Mouse (Mus musculus) forebrain, embryonic 11.5 days (tissue): ENCODE data around the gene Scaf4. TPM values are rescaled to one million over a fixed set of nuclear protein-coding genes. Genes with fewer than 3 reads are reported as not detected.

Source experiments
- ATAC-seq: fragments of 200-750 bp; cut with Nextera tagmentation; replicated peaks from 2 replicates; pipeline ENCODE4 v1.8.0; 2017; ENCODE audit warnings: moderate TSS enrichment; ENCODE audit not compliant: low FRiP score
- DNase-seq: peaks from one replicate; pipeline ENCODE4 v3.0.0-alpha.2; 2017; ENCODE audit warnings: low spot score
- H3K27ac ChIP-seq: fragments of 300-500 bp; sonication (generic); 2 replicates; pipeline ENCODE4 v1.5.1; 2014; ENCODE audit warnings: low read depth, low read length
- H3K27me3 ChIP-seq: fragments of 300-500 bp; sonication (generic); 2 replicates; pipeline ENCODE4 v1.6.1; 2014; ENCODE audit warnings: mild to moderate bottlenecking, low read length, mixed read lengths; ENCODE audit not compliant: control insufficient read depth, insufficient read depth
- H3K36me3 ChIP-seq: fragments of 300-500 bp; sonication (generic); 2 replicates; pipeline ENCODE4 v1.6.1; 2014; ENCODE audit warnings: mild to moderate bottlenecking, low read length, moderate library complexity, mixed read lengths; ENCODE audit not compliant: control insufficient read depth, insufficient read depth
- H3K4me1 ChIP-seq: fragments of 300-500 bp; sonication (generic); replicated peaks from 2 replicates; pipeline ENCODE4 v1.6.1; 2014; ENCODE audit warnings: low read length, mixed read lengths; ENCODE audit not compliant: control insufficient read depth, insufficient read depth
- H3K4me2 ChIP-seq: fragments of 300-500 bp; sonication (generic); 2 replicates; pipeline ENCODE4 v1.6.1; 2014; ENCODE audit warnings: low read depth, mild to moderate bottlenecking, low read length, moderate library complexity, mixed read lengths; ENCODE audit not compliant: severe bottlenecking
- H3K4me3 ChIP-seq: fragments of 300-500 bp; sonication (generic); 2 replicates; pipeline ENCODE4 v1.5.1; 2014; ENCODE audit warnings: low read depth, low read length
- H3K9ac ChIP-seq: fragments of 300-500 bp; sonication (generic); 2 replicates; pipeline ENCODE4 v1.6.1; 2014; ENCODE audit warnings: low read length
- H3K9me3 ChIP-seq: fragments of 300-500 bp; sonication (generic); 2 replicates; pipeline ENCODE4 v1.6.1; 2016; ENCODE audit warnings: low read length, mixed read lengths; ENCODE audit not compliant: control insufficient read depth
- WGBS: fragments of 180-500 bp; shearing (Covaris S2); extraction: QIAGEN DNeasy Blood & Tissue Kit; methylation state at CpG from one replicate; pipeline ENCODE4 v1.1.7; 2014; 5-methylcytosine and 5-hydroxymethylcytosine counted together
- polyA plus RNA-seq: library from polyadenylated mRNA; unstranded; fragments of >200 nt; fragmentation: Nextera tagmentation; extraction: Ambion mirVana; gene quantifications from 2 replicates; pipeline ENCODE4 v1.2.1, GENCODE M21; 2014

Gene Scaf4
- polyA plus RNA-seq, 1 experiment from 2014 or later: 43.0 TPM

DNA sequence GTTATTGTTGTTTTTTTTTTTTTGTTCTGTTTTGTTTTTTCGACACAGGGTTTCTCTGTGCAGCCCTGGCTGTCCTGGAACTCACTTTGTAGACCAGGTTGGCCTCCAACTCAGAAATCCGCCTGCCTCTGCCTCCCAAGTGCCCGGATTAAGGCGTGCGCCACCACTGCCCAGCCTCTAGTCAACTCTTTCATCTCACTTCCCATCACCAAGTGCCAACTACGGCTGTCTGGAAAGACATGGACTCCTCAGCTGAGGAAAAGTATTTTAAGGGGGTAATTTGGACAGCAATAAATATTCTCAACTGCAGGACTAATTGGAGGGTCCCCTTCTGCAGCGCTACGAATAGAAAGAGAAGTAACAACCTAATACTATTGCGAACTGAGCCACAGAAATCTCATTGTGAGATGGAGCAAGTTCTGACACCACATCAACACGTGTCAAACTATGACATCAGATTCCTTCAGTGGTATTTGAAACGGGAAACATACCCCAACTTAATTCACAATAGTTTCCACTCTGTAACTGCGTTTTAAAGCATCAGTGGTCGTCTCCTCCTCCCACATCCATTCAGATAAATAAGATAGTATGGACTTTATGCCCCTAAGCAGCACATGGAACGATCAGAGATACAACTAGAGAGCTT lies 1.6 kb downstream of the Scaf4 start:
- Histone ChIP-seq H3K4me1 (peaks cover 6% of the 10 kb centered on the region), H3K4me2 (peak overlapping the region; percentile 74), H3K9ac (peak overlapping the region; percentile 98), H3K36me3 (no peaks in the 10 kb centered on the region; the same call in 1 of the 2 replicates), H3K9me3 (no peaks in the 10 kb centered on the region), H3K27ac (peak overlapping the region; percentile 93), H3K4me3 (peak overlapping the region; percentile 99), H3K27me3 (no peaks in the 10 kb centered on the region)
- ATAC-seq (no peak), DNase-seq (no peak)
- WGBS: 32% methylated on average over 14 of the region's 14 CpGs

DNA sequence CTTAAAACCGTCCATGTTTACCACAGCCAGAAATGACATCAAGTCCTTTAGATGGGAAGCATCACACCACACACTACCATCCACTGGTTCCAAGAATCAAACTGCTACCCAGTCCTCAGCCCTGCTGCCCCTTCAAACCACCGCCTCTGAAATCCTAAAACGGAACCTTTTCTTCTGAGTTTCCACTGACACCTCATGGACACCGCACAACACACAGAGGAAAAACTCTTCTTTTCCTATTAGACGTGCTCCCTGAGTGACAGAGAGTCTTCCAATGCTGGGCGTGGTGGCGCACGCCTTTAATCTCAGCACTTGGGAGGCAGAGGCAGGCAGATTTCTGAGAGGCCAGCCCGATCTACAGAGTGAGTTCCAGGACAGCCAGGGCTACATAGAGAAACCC lies 2.9 kb downstream of the Scaf4 start:
- 94% methylated on average over 9 of the region's 9 CpGs for WGBS
- H3K4me3 ChIP-seq: no peak overlapping the region
- H3K4me2 ChIP-seq: no peak overlapping the region

DNA sequence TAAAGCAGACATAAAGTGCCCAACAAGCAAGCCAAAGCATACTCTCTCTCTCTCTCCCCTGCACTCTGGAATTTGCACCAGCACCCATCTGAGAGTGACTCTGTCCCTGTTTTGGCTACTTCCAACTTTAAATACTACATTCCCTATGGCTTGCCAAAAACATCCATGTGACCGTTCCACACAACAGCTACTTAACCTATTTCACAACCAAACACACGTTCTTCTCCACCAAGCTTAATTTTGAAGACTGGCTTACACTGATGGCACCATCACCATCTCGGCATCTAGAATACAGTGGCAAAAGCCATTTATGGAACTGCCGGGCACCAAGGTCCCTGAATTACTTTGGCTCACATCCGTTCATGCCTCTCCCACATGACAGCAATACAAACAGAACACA lies 3.3 kb downstream of the Scaf4 start:
- Histone ChIP-seq H3K4me1 (peaks cover 6% of the 10 kb centered on the region), H3K4me3 (no peak overlapping the region), H3K4me2 (no peak overlapping the region), H3K9me3 (no peaks in the 10 kb centered on the region), H3K9ac (no peak overlapping the region), H3K27ac (no peak overlapping the region), H3K36me3 (no peaks in the 10 kb centered on the region; the same call in 1 of the 2 replicates), H3K27me3 (no peaks in the 10 kb centered on the region)
- ATAC-seq (no peak), DNase-seq (no peak)
- WGBS: 91% methylated on average over 5 of the region's 5 CpGs

More for the DNA sequence above, 2.9 kb downstream of the Scaf4 start:
- Histone ChIP-seq H3K27ac (no peak overlapping the region), H3K9ac (no peak overlapping the region), H3K36me3 (no peaks in the 10 kb centered on the region; the same call in 1 of the 2 replicates), H3K4me1 (peaks cover 6% of the 10 kb centered on the region), H3K9me3 (no peaks in the 10 kb centered on the region), H3K27me3 (no peaks in the 10 kb centered on the region)
- no peak for DNase-seq
- ATAC-seq: no peak

DNA sequence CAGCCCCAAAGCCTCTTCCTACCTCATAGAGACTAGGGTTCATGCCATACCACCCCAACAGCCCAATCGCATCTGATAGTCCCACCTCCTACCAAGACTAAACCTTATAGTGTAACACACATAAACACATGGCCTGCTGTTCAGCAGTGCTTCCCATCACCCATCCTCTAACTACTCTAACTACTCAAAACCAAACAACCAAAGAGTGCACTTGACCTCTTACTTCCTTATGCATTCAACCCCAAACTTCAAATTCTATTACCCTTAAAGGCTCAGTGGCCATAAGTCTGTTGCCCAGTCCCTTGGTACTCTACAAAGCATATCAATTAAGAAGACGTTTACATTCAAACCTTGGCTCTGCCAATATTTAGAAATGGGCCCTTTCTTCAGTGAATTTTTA lies 3.8 kb downstream of the Scaf4 start:
- no peaks in the 10 kb centered on the region for H3K27me3 ChIP-seq
- H3K27ac ChIP-seq: no peak overlapping the region
- WGBS: 74% methylated on average over 2 of the region's 2 CpGs
- H3K9me3 ChIP-seq: no peaks in the 10 kb centered on the region
- H3K9ac ChIP-seq: no peak overlapping the region
- no peak overlapping the region for H3K4me2 ChIP-seq
- no peak for DNase-seq
- H3K36me3 ChIP-seq: no peaks in the 10 kb centered on the region; the same call in 1 of the 2 replicates
- peaks cover 6% of the 10 kb centered on the region for H3K4me1 ChIP-seq
- no peak overlapping the region for H3K4me3 ChIP-seq
- ATAC-seq: no peak

DNA sequence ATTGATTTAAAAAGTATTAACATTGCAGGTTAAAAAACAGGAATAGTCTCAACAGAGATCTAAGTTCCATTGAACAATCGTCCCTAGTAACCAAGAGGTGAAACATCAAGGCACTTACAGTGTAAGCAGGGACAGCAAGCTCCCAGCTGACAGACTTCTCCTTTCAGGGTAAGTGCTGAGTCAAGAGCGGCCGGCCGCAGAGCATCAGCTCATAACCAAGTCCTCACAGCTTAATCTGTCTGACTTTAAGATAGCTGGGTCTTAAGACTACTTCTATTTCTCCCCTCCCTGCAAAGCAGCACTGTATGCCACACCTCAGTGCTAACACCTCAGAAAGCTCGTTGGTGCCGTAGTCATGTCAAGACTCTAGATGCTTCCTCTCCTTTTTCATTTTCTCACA lies 5.2 kb downstream of the Scaf4 start:
- H3K9me3 ChIP-seq: no peaks in the 10 kb centered on the region
- no peak overlapping the region for H3K4me2 ChIP-seq
- no peak overlapping the region for H3K4me3 ChIP-seq
- no peak overlapping the region for H3K9ac ChIP-seq
- H3K4me1 ChIP-seq: peaks cover 2% of the 10 kb centered on the region; the same call in 1 of the 2 replicates
- H3K36me3 ChIP-seq: no peaks in the 10 kb centered on the region; the same call in 1 of the 2 replicates
- H3K27ac ChIP-seq: no peak overlapping the region
- 85% methylated on average over 6 of the region's 6 CpGs for WGBS
- ATAC-seq (no peak), DNase-seq (no peak)
- H3K27me3 ChIP-seq: no peaks in the 10 kb centered on the region

DNA sequence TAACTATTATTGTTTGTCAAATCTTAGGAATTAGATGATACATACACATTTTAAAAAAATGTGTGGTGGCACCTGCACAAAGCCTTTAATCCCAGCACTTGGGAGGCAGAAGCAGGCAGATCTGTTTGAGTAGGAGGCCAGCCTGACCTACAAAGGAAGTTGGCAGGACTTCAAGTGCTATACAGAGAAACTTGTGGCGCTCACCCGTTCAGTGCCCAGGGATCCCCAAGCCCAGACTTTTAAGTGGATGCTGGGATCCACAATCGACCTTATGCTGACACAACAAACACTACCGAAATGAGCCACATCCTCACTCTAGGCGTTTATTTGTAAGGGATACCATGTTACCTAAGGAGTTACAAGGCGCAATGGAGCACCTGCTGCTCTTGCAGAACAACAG lies 8.8 kb downstream of the Scaf4 start:
- Histone ChIP-seq H3K27me3 (no peaks in the 10 kb centered on the region), H3K9me3 (no peaks in the 10 kb centered on the region), H3K4me3 (no peak overlapping the region), H3K36me3 (no peaks in the 10 kb centered on the region), H3K9ac (no peak overlapping the region), H3K27ac (no peak overlapping the region), H3K4me2 (no peak overlapping the region), H3K4me1 (peaks cover 2% of the 10 kb centered on the region; the same call in 1 of the 2 replicates)
- no peak for ATAC-seq
- no peak for DNase-seq
- WGBS: 90% methylated on average over 6 of the region's 6 CpGs

DNA sequence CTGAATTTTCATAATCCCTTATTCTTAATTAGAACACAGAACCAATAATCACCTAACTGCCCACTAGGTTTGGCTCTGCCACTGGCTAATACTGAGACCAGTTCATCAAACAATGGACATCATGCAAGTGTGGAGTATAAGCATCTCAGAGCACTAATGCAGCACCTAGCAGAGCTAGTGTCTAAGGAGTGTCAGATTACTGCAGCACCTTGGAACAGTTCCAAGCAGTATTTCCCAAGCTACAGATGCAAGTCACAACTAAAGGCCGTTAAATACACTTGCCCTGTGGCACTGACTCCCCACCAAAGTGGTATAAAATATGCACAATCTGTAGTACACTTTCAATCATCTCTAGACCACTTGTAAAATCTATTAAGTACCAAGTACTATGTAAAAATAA lies 17.7 kb downstream of the Scaf4 start:
- Histone ChIP-seq H3K27me3 (no peaks in the 10 kb centered on the region), H3K4me1 (no peaks in the 10 kb centered on the region), H3K9me3 (no peaks in the 10 kb centered on the region), H3K27ac (no peak overlapping the region), H3K4me3 (no peak overlapping the region), H3K4me2 (no peak overlapping the region), H3K36me3 (no peaks in the 10 kb centered on the region), H3K9ac (no peak overlapping the region)
- WGBS: 69% methylated on average over 1 of the region's 1 CpGs
- DNase-seq (no peak), ATAC-seq (no peak)

DNA sequence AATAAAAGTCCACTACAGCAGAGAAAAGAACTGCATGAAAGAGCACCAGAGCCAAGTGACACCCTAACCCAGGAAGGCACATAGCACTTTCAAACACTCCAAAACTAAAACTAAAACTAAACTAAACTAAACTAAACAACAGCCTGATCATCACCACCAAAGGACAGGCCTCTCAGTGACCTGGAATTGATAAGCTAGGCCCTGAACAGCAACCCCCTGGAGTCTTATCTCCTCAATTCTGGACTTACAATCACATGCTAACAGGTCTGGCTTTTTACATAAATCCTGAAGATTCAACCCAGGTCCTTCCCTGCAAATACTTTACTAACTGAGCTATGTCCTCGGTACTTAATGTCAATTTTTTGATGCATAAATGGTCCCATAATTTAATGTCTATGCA lies 19.2 kb downstream of the Scaf4 start:
- Histone ChIP-seq H3K4me3 (no peak overlapping the region), H3K27ac (no peak overlapping the region), H3K9ac (no peak overlapping the region), H3K4me1 (no peaks in the 10 kb centered on the region), H3K27me3 (no peaks in the 10 kb centered on the region), H3K9me3 (no peaks in the 10 kb centered on the region), H3K4me2 (no peak overlapping the region), H3K36me3 (no peaks in the 10 kb centered on the region)
- DNase-seq (no peak), ATAC-seq (no peak)
- 81% methylated on average over 1 of the region's 1 CpGs for WGBS

DNA sequence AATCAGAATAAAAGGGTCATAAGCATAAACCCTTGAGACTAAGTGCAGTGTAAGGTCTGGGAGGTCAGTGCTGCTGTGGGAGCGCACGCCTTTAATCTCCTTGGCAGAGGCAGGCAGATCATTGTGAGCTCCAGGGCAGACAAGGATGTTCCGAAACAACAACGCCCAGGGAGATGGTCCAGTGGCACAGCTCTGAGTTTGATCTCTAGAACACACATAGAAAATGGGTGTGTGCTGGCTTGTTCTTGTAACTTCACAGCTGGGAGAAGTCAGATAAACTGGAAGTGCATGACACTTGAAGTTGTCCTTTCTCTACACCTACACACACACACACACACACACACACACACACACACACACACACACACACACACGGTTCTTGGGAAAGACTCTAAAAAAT lies 20.3 kb downstream of the Scaf4 start:
- DNase-seq (no peak), ATAC-seq (no peak)
- H3K27me3 ChIP-seq: no peaks in the 10 kb centered on the region
- H3K9me3 ChIP-seq: no peaks in the 10 kb centered on the region
- no peaks in the 10 kb centered on the region for H3K4me1 ChIP-seq
- no peak overlapping the region for H3K9ac ChIP-seq
- H3K4me2 ChIP-seq: no peak overlapping the region
- H3K36me3 ChIP-seq: no peaks in the 10 kb centered on the region; the same call in 1 of the 2 replicates
- H3K27ac ChIP-seq: no peak overlapping the region
- H3K4me3 ChIP-seq: no peak overlapping the region
- 86% methylated on average over 5 of the region's 5 CpGs for WGBS
